Mouse (Mus musculus): ENCODE measurements around the gene Eif2ak4. TPM values are rescaled to one million over a fixed set of nuclear protein-coding genes. Genes with fewer than 3 reads are reported as not detected.

Gene Eif2ak4
- polyA plus RNA-seq, 1 experiment from 2014 or later, result 11.2 TPM

DNA sequence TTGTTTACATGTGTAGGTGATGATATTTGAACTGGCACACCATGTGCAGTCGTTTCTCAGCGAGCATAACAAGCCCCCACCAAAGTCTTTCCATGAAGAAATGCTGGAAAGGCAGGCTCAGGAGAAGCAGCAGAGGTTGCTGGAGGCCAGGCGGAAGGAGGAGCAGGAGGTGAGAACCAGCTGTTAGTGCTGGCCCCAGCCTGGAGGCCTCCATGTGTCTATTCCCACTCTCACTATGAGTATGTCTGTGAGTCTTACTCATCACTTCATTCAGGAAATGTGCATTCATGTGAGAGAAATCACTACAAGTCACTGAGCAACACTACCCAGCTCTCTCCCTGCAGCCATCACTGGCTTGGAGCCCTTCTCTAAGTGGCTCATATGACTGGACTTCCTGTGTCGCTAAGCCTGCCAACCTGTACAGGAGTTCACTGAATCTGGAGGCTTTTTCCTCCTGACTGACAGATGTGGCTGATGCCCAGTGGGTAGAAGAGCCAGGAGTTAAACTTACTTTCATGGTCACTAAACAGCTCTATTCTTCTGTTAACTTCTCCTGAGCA, 20.0 kb downstream of the Eif2ak4 start:
- 76% methylated on average over 4 of the region's 4 CpGs for WGBS
- H3K4me1 ChIP-seq, result no peaks in the 10 kb centered on the region
- no peak overlapping the region for H3K27ac ChIP-seq
- no peak for ATAC-seq (ENCODE audit: insufficient number of reproducible peaks, insufficient read depth, low FRiP score, low TSS enrichment, low read depth)
- H3K27me3 ChIP-seq, result no peaks in the 10 kb centered on the region
- no peaks in the 10 kb centered on the region for H3K9me3 ChIP-seq
- no peak overlapping the region for H3K4me2 ChIP-seq
- H3K4me3 ChIP-seq, result no peak overlapping the region
- no peak overlapping the region for H3K9ac ChIP-seq
- peaks cover 56% of the 10 kb centered on the region for H3K36me3 ChIP-seq

- H3K36me3 ChIP-seq, result peaks cover 79% of the 10 kb centered on the region
- H3K27ac ChIP-seq, result no peak overlapping the region
- ATAC-seq (ENCODE audit: insufficient number of reproducible peaks, insufficient read depth, low FRiP score, low TSS enrichment, low read depth), result no peak
- H3K4me1 ChIP-seq, result no peaks in the 10 kb centered on the region
- H3K4me2 ChIP-seq, result no peak overlapping the region
- no peaks in the 10 kb centered on the region for H3K27me3 ChIP-seq
- no peak overlapping the region for H3K4me3 ChIP-seq
- H3K9me3 ChIP-seq, result no peaks in the 10 kb centered on the region
- no peak overlapping the region for H3K9ac ChIP-seq
- whole genome bisulfite sequencing, result 93% methylated on average over 11 of the region's 11 CpGs
Observed at GRCm38 (mm10) chr2:118412821-118413220, 24.4 kb downstream of the Eif2ak4 start.

DNA sequence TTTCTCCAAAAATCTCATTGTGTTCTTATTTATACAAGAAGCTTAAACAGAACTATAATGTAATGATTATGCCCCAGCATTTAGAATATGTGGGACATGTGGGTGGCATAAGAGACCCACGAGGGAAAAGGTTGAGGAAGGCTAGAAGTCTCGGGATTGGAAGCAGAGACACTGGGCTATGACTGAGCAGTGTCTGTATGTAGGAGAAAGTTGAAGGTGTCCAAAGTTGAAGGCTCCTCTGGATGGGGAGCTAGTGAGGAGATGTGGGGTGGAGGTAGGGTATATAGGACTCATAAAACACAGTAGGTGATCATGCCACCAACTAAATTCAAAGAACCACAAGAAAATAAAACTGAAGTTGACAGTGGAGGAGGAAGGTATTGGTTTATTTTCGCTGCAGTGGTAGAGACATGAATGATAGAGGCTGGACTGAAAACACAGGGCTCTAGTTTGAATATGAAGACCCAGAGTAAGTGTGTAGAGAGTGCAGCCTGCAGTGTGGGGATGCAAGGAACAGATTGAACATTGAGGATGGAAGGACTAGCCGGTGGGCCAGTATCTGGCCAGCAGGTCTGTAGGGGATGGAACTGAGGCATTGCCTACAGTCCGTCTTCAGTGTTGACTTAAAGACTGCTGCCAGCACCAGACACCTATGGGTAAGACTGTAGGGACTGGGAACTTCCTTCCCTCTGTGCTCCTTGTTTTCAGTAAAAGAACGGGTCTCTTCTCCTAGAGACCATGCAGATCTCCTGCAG, 27.4 kb downstream of the Eif2ak4 start:
- Histone ChIP-seq H3K4me2 (no peak overlapping the region), H3K9ac (no peak overlapping the region), H3K27me3 (no peaks in the 10 kb centered on the region), H3K9me3 (no peaks in the 10 kb centered on the region), H3K27ac (no peak overlapping the region), H3K4me1 (no peaks in the 10 kb centered on the region), H3K4me3 (no peak overlapping the region), H3K36me3 (peaks cover 94% of the 10 kb centered on the region)
- 91% methylated on average over 6 of the region's 6 CpGs for WGBS
- ATAC-seq (ENCODE audit: insufficient number of reproducible peaks, insufficient read depth, low FRiP score, low TSS enrichment, low read depth), result no peak

- H3K4me3 ChIP-seq, result no peak overlapping the region
- no peaks in the 10 kb centered on the region for H3K9me3 ChIP-seq
- H3K36me3 ChIP-seq, result peaks cover 88% of the 10 kb centered on the region
Observed at GRCm38 (mm10) chr2:118418076-118418475, 29.7 kb downstream of the Eif2ak4 start.

GRCm38 (mm10) chr2:118421951-118422350, 33.5 kb downstream of the Eif2ak4 start:
- H3K9me3 ChIP-seq, result no peaks in the 10 kb centered on the region
- H3K4me2 ChIP-seq, result no peak overlapping the region
- H3K36me3 ChIP-seq, result peaks cover 57% of the 10 kb centered on the region
- H3K27ac ChIP-seq, result no peak overlapping the region
- 87% methylated on average over 15 of the region's 15 CpGs for WGBS
- no peaks in the 10 kb centered on the region for H3K27me3 ChIP-seq
- H3K4me3 ChIP-seq, result no peak overlapping the region
- ATAC-seq (ENCODE audit: insufficient number of reproducible peaks, insufficient read depth, low FRiP score, low TSS enrichment, low read depth), result no peak
- no peaks in the 10 kb centered on the region for H3K4me1 ChIP-seq
- no peak overlapping the region for H3K9ac ChIP-seq

More at GRCm38 (mm10) chr2:118418076-118418475, 29.7 kb downstream of the Eif2ak4 start:
- Histone ChIP-seq H3K4me1 (no peaks in the 10 kb centered on the region), H3K27ac (no peak overlapping the region), H3K9ac (no peak overlapping the region), H3K27me3 (no peaks in the 10 kb centered on the region), H3K4me2 (no peak overlapping the region)
- ATAC-seq (ENCODE audit: insufficient number of reproducible peaks, insufficient read depth, low FRiP score, low TSS enrichment, low read depth), result no peak
- 89% methylated on average over 4 of the region's 4 CpGs for WGBS

- no peak overlapping the region for H3K4me2 ChIP-seq
- no peak overlapping the region for H3K9ac ChIP-seq
- no peaks in the 10 kb centered on the region for H3K9me3 ChIP-seq
- WGBS, result 69% methylated on average over 8 of the region's 8 CpGs
- H3K36me3 ChIP-seq, result peaks cover 57% of the 10 kb centered on the region
- no peak overlapping the region for H3K27ac ChIP-seq
- no peaks in the 10 kb centered on the region for H3K4me1 ChIP-seq
- no peak overlapping the region for H3K4me3 ChIP-seq
- H3K27me3 ChIP-seq, result no peaks in the 10 kb centered on the region
- no peak for ATAC-seq (ENCODE audit: insufficient number of reproducible peaks, insufficient read depth, low FRiP score, low TSS enrichment, low read depth)
Observed at GRCm38 (mm10) chr2:118422385-118422784, 34.0 kb downstream of the Eif2ak4 start.

DNA sequence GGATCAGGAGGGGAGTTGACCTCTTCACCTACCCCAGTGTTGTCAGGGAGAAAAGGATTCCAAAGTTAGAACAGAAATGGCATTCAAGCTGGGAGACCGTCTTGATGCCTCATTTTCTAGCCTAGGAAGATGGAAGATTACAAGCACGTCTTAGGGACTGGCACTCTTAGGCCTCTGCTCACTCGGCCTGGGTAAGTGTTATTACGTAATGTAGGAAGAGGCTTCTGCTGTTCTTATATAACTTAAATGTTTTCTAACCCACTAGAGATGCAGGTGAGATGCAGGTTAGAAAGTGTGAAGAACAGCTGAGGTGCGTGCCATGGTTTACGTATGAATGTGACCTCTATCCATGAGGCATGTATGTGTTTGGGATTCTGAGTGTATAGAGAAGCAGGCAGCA, 39.9 kb downstream of the Eif2ak4 start:
- Histone ChIP-seq H3K4me3 (no peak overlapping the region), H3K27me3 (no peaks in the 10 kb centered on the region), H3K36me3 (peaks cover 50% of the 10 kb centered on the region), H3K9ac (no peak overlapping the region), H3K9me3 (no peaks in the 10 kb centered on the region), H3K4me2 (no peak overlapping the region), H3K4me1 (no peaks in the 10 kb centered on the region), H3K27ac (no peak overlapping the region)
- no peak for ATAC-seq (ENCODE audit: insufficient number of reproducible peaks, insufficient read depth, low FRiP score, low TSS enrichment, low read depth)
- WGBS, result 90% methylated on average over 6 of the region's 6 CpGs

DNA sequence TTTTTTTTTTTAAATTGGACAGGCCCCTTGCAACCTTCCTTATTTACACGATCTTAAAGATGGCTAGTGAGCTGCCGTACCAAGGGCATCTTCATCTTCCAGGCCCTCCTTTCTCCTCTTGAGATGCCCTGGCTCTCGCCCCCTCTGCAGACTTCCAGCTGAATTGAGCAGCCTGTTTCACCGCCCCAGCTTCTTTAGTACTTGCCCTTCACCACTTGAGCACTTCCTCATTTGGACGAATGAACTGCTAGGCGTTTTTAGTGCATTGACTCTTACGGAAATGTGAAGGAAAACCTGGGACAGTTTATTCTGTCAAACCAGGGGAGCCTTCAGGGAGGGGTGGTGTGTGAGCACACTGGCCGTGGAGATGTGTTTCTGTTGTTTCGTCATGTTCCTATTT, 40.9 kb downstream of the Eif2ak4 start:
- H3K27me3 ChIP-seq, result no peaks in the 10 kb centered on the region
- 83% methylated on average over 9 of the region's 9 CpGs for WGBS
- no peak overlapping the region for H3K9ac ChIP-seq

GRCm38 (mm10) chr2:118430630-118431029, 42.2 kb downstream of the Eif2ak4 start:
- H3K27me3 ChIP-seq, result no peaks in the 10 kb centered on the region
- WGBS, result 84% methylated on average over 16 of the region's 16 CpGs
- ATAC-seq (ENCODE audit: insufficient number of reproducible peaks, insufficient read depth, low FRiP score, low TSS enrichment, low read depth), result no peak
- H3K27ac ChIP-seq, result no peak overlapping the region
- no peak overlapping the region for H3K4me2 ChIP-seq
- no peak overlapping the region for H3K9ac ChIP-seq
- H3K36me3 ChIP-seq, result peaks cover 72% of the 10 kb centered on the region
- H3K9me3 ChIP-seq, result no peaks in the 10 kb centered on the region
- H3K4me3 ChIP-seq, result no peak overlapping the region
- no peaks in the 10 kb centered on the region for H3K4me1 ChIP-seq

More for the DNA sequence above, 40.9 kb downstream of the Eif2ak4 start:
- Histone ChIP-seq H3K4me3 (no peak overlapping the region), H3K9me3 (no peaks in the 10 kb centered on the region), H3K4me2 (no peak overlapping the region), H3K36me3 (peaks cover 59% of the 10 kb centered on the region), H3K4me1 (no peaks in the 10 kb centered on the region), H3K27ac (no peak overlapping the region)
- ATAC-seq (ENCODE audit: insufficient number of reproducible peaks, insufficient read depth, low FRiP score, low TSS enrichment, low read depth), result no peak

GRCm38 (mm10) chr2:118431589-118431988, 43.2 kb downstream of the Eif2ak4 start:
- Histone ChIP-seq H3K9ac (no peak overlapping the region), H3K9me3 (no peaks in the 10 kb centered on the region), H3K4me3 (no peak overlapping the region), H3K36me3 (peaks cover 78% of the 10 kb centered on the region), H3K27ac (no peak overlapping the region), H3K4me1 (no peaks in the 10 kb centered on the region), H3K27me3 (no peaks in the 10 kb centered on the region), H3K4me2 (no peak overlapping the region)
- WGBS, result 70% methylated on average over 5 of the region's 5 CpGs
- ATAC-seq (ENCODE audit: insufficient number of reproducible peaks, insufficient read depth, low FRiP score, low TSS enrichment, low read depth), result no peak

DNA sequence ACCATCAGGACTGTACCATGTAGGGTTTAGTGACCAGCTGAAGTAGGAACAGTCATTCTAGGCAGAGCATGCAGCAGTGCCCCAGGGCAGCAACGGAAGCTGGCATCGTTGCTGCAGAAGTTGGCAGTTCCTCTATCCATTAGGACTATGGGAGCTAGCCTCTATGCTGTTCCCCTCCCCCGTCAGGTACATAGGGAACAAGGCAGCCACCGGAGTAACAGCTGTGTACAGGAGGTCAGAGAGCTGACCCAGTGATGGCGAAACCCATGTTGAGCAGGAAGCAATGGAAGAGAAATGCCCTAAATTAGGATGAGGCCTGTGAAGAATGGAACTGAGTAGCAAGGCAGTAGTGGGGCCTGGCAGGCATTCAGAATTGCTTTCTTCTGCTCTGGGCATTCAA, 53.8 kb downstream of the Eif2ak4 start:
- 67% methylated on average over 5 of the region's 5 CpGs for WGBS
- Histone ChIP-seq H3K27ac (no peak overlapping the region), H3K27me3 (no peaks in the 10 kb centered on the region), H3K9ac (no peak overlapping the region), H3K4me3 (no peak overlapping the region), H3K36me3 (peaks cover 35% of the 10 kb centered on the region), H3K9me3 (no peaks in the 10 kb centered on the region), H3K4me1 (peaks cover 9% of the 10 kb centered on the region; the same call in 1 of the 2 replicates), H3K4me2 (no peak overlapping the region)
- no peak for ATAC-seq (ENCODE audit: insufficient number of reproducible peaks, insufficient read depth, low FRiP score, low TSS enrichment, low read depth)

GRCm38 (mm10) chr2:118442723-118443122, 54.3 kb downstream of the Eif2ak4 start:
- WGBS, result 92% methylated on average over 4 of the region's 4 CpGs
- H3K27me3 ChIP-seq, result no peaks in the 10 kb centered on the region
- H3K4me1 ChIP-seq, result peaks cover 9% of the 10 kb centered on the region; the same call in 1 of the 2 replicates
- no peak overlapping the region for H3K4me3 ChIP-seq
- no peak overlapping the region for H3K4me2 ChIP-seq
- H3K9ac ChIP-seq, result no peak overlapping the region
- ATAC-seq (ENCODE audit: insufficient number of reproducible peaks, insufficient read depth, low FRiP score, low TSS enrichment, low read depth), result no peak
- H3K27ac ChIP-seq, result no peak overlapping the region
- H3K9me3 ChIP-seq, result no peaks in the 10 kb centered on the region
- peaks cover 35% of the 10 kb centered on the region for H3K36me3 ChIP-seq

Measured in embryonic facial prominence, embryonic 13.5 days (tissue).